26 mouse cellular contexts compared by ENCODE assay signal in the genomic region with DNA sequence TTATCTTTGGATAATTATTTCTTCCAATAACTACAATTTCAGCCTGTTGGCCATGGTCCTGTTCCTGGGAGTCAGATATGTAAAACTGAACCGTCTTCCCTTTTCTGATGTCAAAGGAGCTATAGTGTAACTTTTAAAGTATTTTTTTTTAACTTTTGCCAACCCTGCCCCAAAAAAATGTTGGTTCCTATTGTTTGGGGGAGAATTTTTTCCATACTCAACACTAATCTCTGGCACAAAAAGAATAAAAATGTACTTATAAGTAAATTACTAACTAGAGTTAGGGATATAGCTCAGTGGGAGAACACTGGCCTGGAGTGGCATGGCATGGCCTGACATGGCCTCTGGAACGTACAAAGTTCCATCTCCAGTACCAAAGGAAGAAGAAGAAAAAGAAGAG. TPM values are rescaled to one million over a fixed set of nuclear protein-coding genes. Genes with fewer than 3 reads are reported as not detected.
DNase-seq lines count a peak whose midpoint lies in the region; ATAC-seq lines count a peak whose summit lies in the region.
"Had no signal": no experiment of that assay in that cellular context is flagged by ENCODE, and none has a peak within 500 bp of the region (broad histone marks: within the 10 kb centered on the region; RNA-seq: fewer than 3 reads in every experiment).

No protein-coding gene starts in this region.

- H3K36me3 ChIP-seq in kidney, embryonic 16.5 days (ENCODE audit: insufficient read depth, low read length), result no peaks in the 10 kb centered on the region
- H3K36me3 ChIP-seq: embryonic facial prominence, embryonic 10.5 days; embryonic facial prominence, embryonic 12.5 days; forebrain, embryonic 15.5 days; G1E had no signal

- H3K4me1 ChIP-seq in kidney, embryonic 16.5 days (ENCODE audit: insufficient read depth, low read length), result no peaks in the 10 kb centered on the region
- H3K4me1 ChIP-seq: embryonic facial prominence, embryonic 10.5 days; embryonic facial prominence, embryonic 12.5 days; forebrain, embryonic 13.5 days; forebrain, embryonic 15.5 days had no signal

- ATAC-seq in kidney, embryonic 16.5 days (ENCODE audit: low FRiP score, low TSS enrichment), result no peak
- ATAC-seq: activated CD4-positive, CD25-positive, alpha-beta regulatory T cell, adult 4 months; CD4-positive, CD25-positive, alpha-beta regulatory T cell, adult 4 months; forebrain, embryonic 13.5 days; forebrain, embryonic 15.5 days; Patski had no signal

- peak; percentile 31 for DNase-seq in kidney, adult 11 months
- no peak for DNase-seq in kidney, adult 18-20 months
- peak; percentile 44 to 53 for DNase-seq in kidney, adult 8-10 months
- DNase-seq in kidney, postnatal 14 days, result peak; percentile 27
- DNase-seq in kidney, postnatal 10 days, result no peak
- DNase-seq: adrenal gland, adult 8-10 months; adrenal gland, postnatal 14 days; adrenal gland, postnatal 36 days; B cell, adult 2 months; cerebellum, adult 11-12 months; cerebellum, adult 2 months; cerebellum, adult 9-10 months; cerebellum, postnatal 10 days; cerebellum, postnatal 25 days had no signal

- H3K27me3 ChIP-seq in kidney, embryonic 16.5 days (ENCODE audit: insufficient read depth, low read length), result no peaks in the 10 kb centered on the region
- H3K27me3 ChIP-seq: embryonic facial prominence, embryonic 12.5 days; forebrain, embryonic 13.5 days; forebrain, embryonic 15.5 days; Patski had no signal

- 80% methylated on average over 2 of the region's 2 CpGs for WGBS in kidney, embryonic 16.5 days

- no peak overlapping the region for H3K27ac ChIP-seq in kidney, embryonic 16.5 days (ENCODE audit: low read length)
- H3K27ac ChIP-seq: embryonic facial prominence, embryonic 10.5 days; embryonic facial prominence, embryonic 12.5 days; forebrain, embryonic 13.5 days; forebrain, embryonic 15.5 days had no signal

- H3K9ac ChIP-seq in kidney, embryonic 16.5 days (replicated peaks; ENCODE audit: low read length), result no peak overlapping the region
- H3K9ac ChIP-seq: embryonic facial prominence, embryonic 12.5 days; forebrain, embryonic 13.5 days; forebrain, embryonic 15.5 days had no signal

- no peak overlapping the region for H3K4me2 ChIP-seq in kidney, embryonic 16.5 days (replicated peaks; ENCODE audit: low read depth, low read length)
- H3K4me2 ChIP-seq: embryonic facial prominence, embryonic 12.5 days; forebrain, embryonic 13.5 days; forebrain, embryonic 15.5 days had no signal

- H3K9me3 ChIP-seq in kidney, embryonic 16.5 days (ENCODE audit: low read length), result no peaks in the 10 kb centered on the region
- H3K9me3 ChIP-seq: embryonic facial prominence, embryonic 10.5 days; embryonic facial prominence, embryonic 12.5 days; forebrain, embryonic 13.5 days; forebrain, embryonic 15.5 days; G1E had no signal

- no peak overlapping the region for H3K4me3 ChIP-seq in kidney, embryonic 16.5 days (ENCODE audit: low read length)
- H3K4me3 ChIP-seq: embryonic facial prominence, embryonic 10.5 days; embryonic facial prominence, embryonic 12.5 days; forebrain, embryonic 13.5 days; forebrain, embryonic 15.5 days had no signal

RNA-seq across cellular contexts. Expression of a gene that starts 2.3 kb away (rescaled TPM):
- 1.7 and 3.8 TPM in 2 replicates for polyA plus RNA-seq in kidney, embryonic 16.5 days (2015; fragmentation: Nextera tagmentation; extraction: Ambion mirVana)
- polyA plus RNA-seq: activated CD4-positive, CD25-positive, alpha-beta regulatory T cell, adult 4 months; CD4-positive, CD25-positive, alpha-beta regulatory T cell, adult 4 months; cerebellum, adult 2 months; cortical plate, adult 2 months; embryonic facial prominence, embryonic 10.5 days; embryonic facial prominence, embryonic 12.5 days; embryonic facial prominence, embryonic 14.5 days; forebrain, embryonic 11.5 days; forebrain, embryonic 13.5 days; forebrain, embryonic 15.5 days; G1E; Patski had no signal

Comparison
In these comparisons a context has a peak if more than half of its experiments do, and no peak if none do; other contexts are left out.
1. DNase-seq: peak in kidney, adult 11 months (single experiment), kidney, adult 8-10 months (2 of 2) and kidney, postnatal 14 days (single experiment); none in kidney, adult 18-20 months (single experiment) and kidney, postnatal 10 days (single experiment).